Comparison of ENCODE assay signal across 9 mouse cellular contexts in the genomic region with DNA sequence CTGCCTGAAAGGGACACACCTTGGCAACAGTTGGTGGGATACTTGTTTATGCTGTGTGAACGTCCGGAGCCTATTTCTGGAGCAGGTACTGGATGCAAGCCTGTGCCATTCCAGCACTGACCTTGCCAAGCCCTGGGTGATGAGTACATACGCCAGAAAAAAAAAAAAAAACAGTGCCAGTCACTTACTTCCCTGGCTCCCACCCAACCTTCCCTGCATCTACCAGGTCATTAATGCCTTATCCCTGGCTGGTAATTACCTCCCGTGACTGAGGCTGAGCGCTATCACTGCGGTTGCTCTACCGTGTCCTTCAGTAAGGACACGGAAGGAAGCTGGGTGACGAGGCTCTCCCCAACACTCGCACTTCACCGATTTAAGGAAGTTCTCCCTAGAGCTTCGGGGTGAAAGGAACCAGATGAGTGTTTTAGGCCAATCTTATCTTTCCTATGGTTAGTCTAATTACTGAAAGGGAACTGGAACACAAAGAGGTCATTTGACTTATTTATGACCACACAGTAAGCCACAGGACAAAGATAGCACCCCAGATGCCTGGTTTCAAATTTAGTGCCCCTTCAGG. TPM values are rescaled to one million over a fixed set of nuclear protein-coding genes. Genes with fewer than 3 reads are reported as not detected.
A peak's percentile ranks its signal among the peaks of the same experiment; 100 is the strongest.
DNase-seq lines count a peak whose midpoint lies in the region; ATAC-seq and TF ChIP-seq lines count a peak whose summit lies in the region.
"Had no signal": no experiment of that assay in that cellular context is flagged by ENCODE, and none has a peak within 500 bp of the region (broad histone marks: within the 10 kb centered on the region; RNA-seq: fewer than 3 reads in every experiment).

No protein-coding gene starts in this region.

- DNase-seq in spleen, adult 18-20 months = peak; percentile 14 to 25
- no peak for DNase-seq in spleen, adult 12 weeks (ENCODE audit: low spot score)
- peak; percentile 68 to 79 for DNase-seq in cerebellum, postnatal 10 days
- DNase-seq in urinary bladder, postnatal 4 days (ENCODE audit: low spot score in 2 of 2) = no peak
- no peak for DNase-seq in forebrain, embryonic 14.5 days (ENCODE audit: low spot score)

- TF ChIP-seq POLR2A in myocyte (IDR thresholded peaks at IDR 0.05; ENCODE audit: insufficient read length, low read depth) = no peak

- no peak overlapping the region for H3ac ChIP-seq in myocyte (ENCODE audit: control insufficient read depth, insufficient read length)

- 66% methylated on average over 12 of the region's 12 CpGs for WGBS in intestine, embryonic 16.5 days
- WGBS in forebrain, embryonic 14.5 days = 75% methylated on average over 12 of the region's 12 CpGs
- 80% methylated on average over 12 of the region's 12 CpGs for WGBS in midbrain, embryonic 13.5 days

- H3K4me3 ChIP-seq in intestine, embryonic 16.5 days (ENCODE audit: low read length) = no peak overlapping the region
- H3K4me3 ChIP-seq in myocyte = no peak overlapping the region
- no peak overlapping the region for H3K4me3 ChIP-seq in forebrain, embryonic 14.5 days (ENCODE audit: low read depth, low read length)
- no peak overlapping the region for H3K4me3 ChIP-seq in midbrain, embryonic 13.5 days (replicated peaks)
- H3K4me3 ChIP-seq: stomach, embryonic 15.5 days had no signal

- H3K9me3 ChIP-seq in intestine, embryonic 16.5 days (ENCODE audit: control insufficient read depth, low read length) = 0 out of 2 replicates have a peak, but pooled peaks cover 4% of the 10 kb centered on the region
- H3K9me3 ChIP-seq in forebrain, embryonic 14.5 days (replicated peaks; ENCODE audit: control insufficient read depth, low read length) = no peaks in the 10 kb centered on the region
- H3K9me3 ChIP-seq in midbrain, embryonic 13.5 days = no peaks in the 10 kb centered on the region
- H3K9me3 ChIP-seq: stomach, embryonic 15.5 days had no signal

- no peak overlapping the region for H3K4me2 ChIP-seq in intestine, embryonic 16.5 days (ENCODE audit: low read depth, low read length)
- peak overlapping the region; percentile 55 for H3K4me2 ChIP-seq in myocyte (ENCODE audit: low read depth)
- H3K4me2 ChIP-seq in forebrain, embryonic 14.5 days (ENCODE audit: low read length) = no peak overlapping the region
- H3K4me2 ChIP-seq in midbrain, embryonic 13.5 days (replicated peaks) = no peak overlapping the region
- H3K4me2 ChIP-seq: stomach, embryonic 15.5 days had no signal

- H3K36me3 ChIP-seq in intestine, embryonic 16.5 days (ENCODE audit: control insufficient read depth, insufficient read depth, low read length) = peaks cover 8% of the 10 kb centered on the region
- H3K36me3 ChIP-seq in myocyte (ENCODE audit: control insufficient read depth, insufficient read depth) = peaks cover 6% of the 10 kb centered on the region
- H3K36me3 ChIP-seq in forebrain, embryonic 14.5 days (ENCODE audit: control insufficient read depth, insufficient read depth, low read length) = peaks cover 14% of the 10 kb centered on the region
- peaks cover 15% of the 10 kb centered on the region for H3K36me3 ChIP-seq in midbrain, embryonic 13.5 days
- H3K36me3 ChIP-seq: stomach, embryonic 15.5 days had no signal

- H3K9ac ChIP-seq in intestine, embryonic 16.5 days (ENCODE audit: low read depth, low read length) = no peak overlapping the region
- H3K9ac ChIP-seq in forebrain, embryonic 14.5 days (ENCODE audit: low read length) = no peak overlapping the region
- no peak overlapping the region for H3K9ac ChIP-seq in midbrain, embryonic 13.5 days (replicated peaks)
- H3K9ac ChIP-seq: stomach, embryonic 15.5 days had no signal

- H3K4me1 ChIP-seq in intestine, embryonic 16.5 days (ENCODE audit: control insufficient read depth, insufficient read depth, low read length) = peaks cover 7% of the 10 kb centered on the region
- H3K4me1 ChIP-seq in forebrain, embryonic 14.5 days (ENCODE audit: control insufficient read depth, insufficient read depth, low read length) = peaks cover 7% of the 10 kb centered on the region; the same call in 1 of the 2 replicates
- peaks cover 13% of the 10 kb centered on the region for H3K4me1 ChIP-seq in midbrain, embryonic 13.5 days (replicated peaks)

- H3K27ac ChIP-seq in intestine, embryonic 16.5 days (ENCODE audit: low read length) = no peak overlapping the region
- no peak overlapping the region for H3K27ac ChIP-seq in forebrain, embryonic 14.5 days (ENCODE audit: low read depth, low read length)
- H3K27ac ChIP-seq in midbrain, embryonic 13.5 days = no peak overlapping the region
- H3K27ac ChIP-seq: stomach, embryonic 15.5 days had no signal

- H3K79me2 ChIP-seq in myocyte (ENCODE audit: control insufficient read depth, insufficient read depth) = no peaks in the 10 kb centered on the region

- ATAC-seq in intestine, embryonic 16.5 days = peak; percentile 47; the same call in 1 of the 2 replicates
- ATAC-seq in forebrain, embryonic 14.5 days = no peak
- no peak for ATAC-seq in midbrain, embryonic 13.5 days

- no peaks in the 10 kb centered on the region for H3K27me3 ChIP-seq in intestine, embryonic 16.5 days (replicated peaks; ENCODE audit: control insufficient read depth, insufficient read depth, low read length)
- no peaks in the 10 kb centered on the region for H3K27me3 ChIP-seq in myocyte (ENCODE audit: control insufficient read depth, insufficient read depth, insufficient read length)
- H3K27me3 ChIP-seq in forebrain, embryonic 14.5 days (replicated peaks; ENCODE audit: control insufficient read depth, insufficient read depth, low read length) = no peaks in the 10 kb centered on the region
- no peaks in the 10 kb centered on the region for H3K27me3 ChIP-seq in midbrain, embryonic 13.5 days
- H3K27me3 ChIP-seq: stomach, embryonic 15.5 days had no signal

TF ChIP-seq in myocyte, 11 proteins besides CTCF, POLR2A, EP300 and RAD21:
- TF ChIP-seq TCF12 (IDR thresholded peaks at IDR 0.05; ENCODE audit: insufficient read depth, poor library complexity, severe bottlenecking) = no peak
- TF ChIP-seq TCF3 (IDR thresholded peaks at IDR 0.05; ENCODE audit: insufficient read length, low read depth) = no peak
- TF ChIP-seq CEBPB (IDR thresholded peaks at IDR 0.05; ENCODE audit: insufficient read depth, poor library complexity, severe bottlenecking) = no peak
- no peak for TF ChIP-seq REST (IDR thresholded peaks at IDR 0.05; ENCODE audit: insufficient read depth, insufficient read length)
- no peak for TF ChIP-seq POLR2AphosphoS2 (IDR thresholded peaks at IDR 0.05; ENCODE audit: insufficient read length, low read depth)
- no peak for TF ChIP-seq MYOG (IDR thresholded peaks at IDR 0.05; ENCODE audit: control insufficient read depth in 1 of 3, insufficient read depth in 1 of 3, insufficient read length in 2 of 3, low read depth in 2 of 3)
- TF ChIP-seq USF1 (IDR thresholded peaks at IDR 0.05; ENCODE audit: low read depth) = no peak
- TF ChIP-seq E2F4 (IDR thresholded peaks at IDR 0.05; ENCODE audit: insufficient read depth) = no peak
- TF ChIP-seq MAX (IDR thresholded peaks at IDR 0.05; ENCODE audit: low read depth) = no peak

RNA-seq across cellular contexts. Expression of a gene that starts 13.5 kb away (rescaled TPM):
- polyA plus RNA-seq in intestine, embryonic 16.5 days (2015; fragmentation: Nextera tagmentation; extraction: Ambion mirVana) = 37.6 and 39.9 TPM in 2 replicates
- polyA plus RNA-seq in myocyte (2012; fragmentation: generic; extraction: Trizol) = 10.3 TPM
- 39.4 and 41.6 TPM in 2 replicates for polyA plus RNA-seq in forebrain, embryonic 14.5 days (2014; fragmentation: Nextera tagmentation; extraction: Ambion mirVana)
- polyA plus RNA-seq in midbrain, embryonic 13.5 days (2015; fragmentation: Nextera tagmentation; extraction: Ambion mirVana) = 30.7 and 31.9 TPM in 2 replicates

RNA-seq across cellular contexts. Expression of a gene that starts 18.9 kb away (rescaled TPM):
- 3.9 TPM in 2 replicates for polyA plus RNA-seq in intestine, embryonic 16.5 days (2015; fragmentation: Nextera tagmentation; extraction: Ambion mirVana)
- 3.8 TPM for polyA plus RNA-seq in myocyte (2012; fragmentation: generic; extraction: Trizol)
- 4.2 and 4.6 TPM in 2 replicates for polyA plus RNA-seq in forebrain, embryonic 14.5 days (2014; fragmentation: Nextera tagmentation; extraction: Ambion mirVana)
- polyA plus RNA-seq in midbrain, embryonic 13.5 days (2015; fragmentation: Nextera tagmentation; extraction: Ambion mirVana) = 5.6 and 5.8 TPM in 2 replicates

RNA-seq across cellular contexts. Expression of a gene that starts 31.2 kb away (rescaled TPM):
- 28.3 and 37.8 TPM in 2 replicates for polyA plus RNA-seq in intestine, embryonic 16.5 days (2015; fragmentation: Nextera tagmentation; extraction: Ambion mirVana)
- 1.4 TPM for polyA plus RNA-seq in myocyte (2012; fragmentation: generic; extraction: Trizol)
- 21.1 and 25.2 TPM in 2 replicates for polyA plus RNA-seq in forebrain, embryonic 14.5 days (2014; fragmentation: Nextera tagmentation; extraction: Ambion mirVana)
- polyA plus RNA-seq in midbrain, embryonic 13.5 days (2015; fragmentation: Nextera tagmentation; extraction: Ambion mirVana) = 26.6 and 30.8 TPM in 2 replicates

Comparison
In these comparisons a context has a peak if more than half of its experiments do, and no peak if none do; other contexts are left out.
1. DNase-seq: peak in spleen, adult 18-20 months (2 of 2) and cerebellum, postnatal 10 days (2 of 2); none in spleen, adult 12 weeks (single experiment), urinary bladder, postnatal 4 days (0 of 2) and forebrain, embryonic 14.5 days (single experiment).